Mouse (Mus musculus): ENCODE data around the gene Ugt1a6b.

- TF ChIP-seq CTCF (conservative IDR thresholded peaks at IDR 0.05; ENCODE audit: low read length) (no peak), NANOG (IDR thresholded peaks at IDR 0.05; ENCODE audit: borderline replicate concordance, low read length) (no peak), POU5F1 (IDR thresholded peaks at IDR 0.05; ENCODE audit: borderline replicate concordance, low read length) (no peak)
Observed at GRCm38 (mm10) chr1:88092341-88092740, 10.7 kb upstream of the Ugt1a6b start.

All from E14TG2a.4 (cell line).